ENCODE assay signal across 9 mouse cellular contexts in the genomic region with DNA sequence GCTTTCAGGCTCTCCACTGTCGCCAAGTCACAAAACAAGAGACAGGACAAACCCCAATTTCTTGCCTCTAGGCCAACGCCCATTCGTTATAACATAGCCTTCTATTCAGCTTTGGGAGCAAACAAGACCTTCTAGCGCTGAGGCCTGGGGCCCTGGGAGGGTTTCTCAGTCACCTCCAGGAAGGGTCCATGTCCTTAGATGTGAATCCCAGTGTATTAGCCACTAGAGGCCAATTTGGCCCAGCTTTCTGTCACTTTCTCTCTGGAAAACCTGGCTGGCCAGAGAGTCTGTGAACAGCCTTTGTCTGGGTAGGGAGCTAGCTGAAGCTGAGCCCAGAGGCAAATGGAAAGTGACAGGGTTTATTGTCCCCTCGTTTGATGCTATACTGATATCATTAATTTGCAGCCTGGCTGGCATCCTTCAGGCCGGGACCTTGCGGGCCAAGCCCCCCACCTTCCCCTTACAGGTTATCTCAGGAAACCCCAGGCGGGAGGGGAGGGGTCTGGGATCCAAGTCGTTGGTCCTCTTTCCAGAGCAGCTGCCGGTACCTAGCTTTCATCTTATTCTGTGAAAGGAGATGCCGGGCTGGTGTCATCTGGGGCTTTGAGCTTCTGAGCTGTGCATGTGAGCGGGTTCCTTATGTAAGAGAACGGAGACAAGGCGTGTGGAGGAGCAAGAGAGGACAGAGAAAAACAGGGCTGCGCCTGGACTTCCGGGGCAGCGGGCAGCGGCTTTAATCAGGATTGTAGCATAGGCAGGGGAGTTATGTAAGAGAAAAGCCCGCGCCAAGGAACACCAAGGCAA. TPM values are rescaled to one million over a fixed set of nuclear protein-coding genes. Genes with fewer than 3 reads are reported as not detected.
DNase-seq lines count a peak whose midpoint lies in the region; ATAC-seq lines count a peak whose summit lies in the region.
"Had no signal": no experiment of that assay in that cellular context is flagged by ENCODE, and none has a peak within 500 bp of the region (broad histone marks: within the 10 kb centered on the region; RNA-seq: fewer than 3 reads in every experiment).

No protein-coding gene starts in this region.

- no peaks in the 10 kb centered on the region for H3K36me3 ChIP-seq in neural tube, embryonic 11.5 days (ENCODE audit: control insufficient read depth, insufficient read depth, low read length)
- H3K36me3 ChIP-seq in embryonic facial prominence, embryonic 11.5 days (replicated peaks; ENCODE audit: control insufficient read depth, insufficient read depth, low read depth, low read length): no peaks in the 10 kb centered on the region
- no peaks in the 10 kb centered on the region for H3K36me3 ChIP-seq in hindbrain, embryonic 12.5 days
- H3K36me3 ChIP-seq in midbrain, embryonic 13.5 days: no peaks in the 10 kb centered on the region

- WGBS in neural tube, embryonic 11.5 days: 20% methylated on average over 20 of the region's 20 CpGs
- 9% methylated on average over 20 of the region's 20 CpGs for WGBS in embryonic facial prominence, embryonic 11.5 days
- WGBS in hindbrain, embryonic 12.5 days: 13% methylated on average over 20 of the region's 20 CpGs
- WGBS in midbrain, embryonic 13.5 days: 11% methylated on average over 20 of the region's 20 CpGs

- H3K4me1 ChIP-seq in neural tube, embryonic 11.5 days (ENCODE audit: control insufficient read depth, insufficient read depth, low read length): peaks cover 13% of the 10 kb centered on the region
- H3K4me1 ChIP-seq in embryonic facial prominence, embryonic 11.5 days (ENCODE audit: control insufficient read depth, insufficient read depth, low read length): peaks cover 3% of the 10 kb centered on the region; the same call in 1 of the 2 replicates
- H3K4me1 ChIP-seq in hindbrain, embryonic 12.5 days: peaks cover 42% of the 10 kb centered on the region
- H3K4me1 ChIP-seq in midbrain, embryonic 13.5 days (replicated peaks): peaks cover 60% of the 10 kb centered on the region

- peak; percentile 27; the same call in 1 of the 2 replicates for ATAC-seq in neural tube, embryonic 11.5 days (ENCODE audit: insufficient read depth, low FRiP score, low TSS enrichment)
- no peak for ATAC-seq in embryonic facial prominence, embryonic 11.5 days (replicated peaks; ENCODE audit: insufficient number of reproducible peaks, low FRiP score, low TSS enrichment, low read depth)
- ATAC-seq in hindbrain, embryonic 12.5 days (ENCODE audit: low FRiP score): peak; percentile 35
- ATAC-seq in midbrain, embryonic 13.5 days: peak; percentile 60
- ATAC-seq: Patski had no signal

- no peaks in the 10 kb centered on the region; the same call in 1 of the 2 replicates for H3K27me3 ChIP-seq in neural tube, embryonic 11.5 days (ENCODE audit: control insufficient read depth, insufficient read depth, low read length)
- H3K27me3 ChIP-seq in embryonic facial prominence, embryonic 11.5 days (ENCODE audit: control insufficient read depth, insufficient read depth, low read length): peaks cover 5% of the 10 kb centered on the region; the same call in 1 of the 2 replicates
- peaks cover 11% of the 10 kb centered on the region for H3K27me3 ChIP-seq in hindbrain, embryonic 12.5 days
- peaks cover 6% of the 10 kb centered on the region; the same call in 1 of the 2 replicates for H3K27me3 ChIP-seq in midbrain, embryonic 13.5 days
- H3K27me3 ChIP-seq: Patski had no signal

- H3K9ac ChIP-seq in neural tube, embryonic 11.5 days (ENCODE audit: low read length): peak overlapping the region; percentile 30
- H3K9ac ChIP-seq in embryonic facial prominence, embryonic 11.5 days (replicated peaks; ENCODE audit: low read length): peak overlapping the region; percentile 47
- peak overlapping the region; percentile 35 for H3K9ac ChIP-seq in hindbrain, embryonic 12.5 days
- H3K9ac ChIP-seq in midbrain, embryonic 13.5 days (replicated peaks): peak overlapping the region; percentile 46

- DNase-seq in neural tube, embryonic 11.5 days (ENCODE audit: low spot score): peak; percentile 60
- no peak for DNase-seq in neural tube, embryonic 10.5 days (ENCODE audit: extremely low spot score, low spot score)
- DNase-seq in embryonic facial prominence, embryonic 11.5 days (ENCODE audit: low spot score): peak; percentile 41
- peak; percentile 55 to 63 for DNase-seq in layer of hippocampus, postnatal 10 days (ENCODE audit: low spot score in 2 of 2)
- DNase-seq in gastrocnemius, adult 18-20 months (ENCODE audit: low spot score): no peak
- DNase-seq in adrenal gland, postnatal 14 days: no peak

- no peak overlapping the region for H3K4me3 ChIP-seq in neural tube, embryonic 11.5 days (ENCODE audit: low read depth, low read length)
- H3K4me3 ChIP-seq in embryonic facial prominence, embryonic 11.5 days (ENCODE audit: low read depth, low read length): no peak overlapping the region
- H3K4me3 ChIP-seq in hindbrain, embryonic 12.5 days: no peak overlapping the region
- no peak overlapping the region for H3K4me3 ChIP-seq in midbrain, embryonic 13.5 days (replicated peaks)

- H3K9me3 ChIP-seq in neural tube, embryonic 11.5 days (ENCODE audit: control insufficient read depth, low read length): no peaks in the 10 kb centered on the region
- no peaks in the 10 kb centered on the region for H3K9me3 ChIP-seq in embryonic facial prominence, embryonic 11.5 days (replicated peaks; ENCODE audit: control insufficient read depth, low read length)
- no peaks in the 10 kb centered on the region for H3K9me3 ChIP-seq in hindbrain, embryonic 12.5 days (replicated peaks)
- H3K9me3 ChIP-seq in midbrain, embryonic 13.5 days: no peaks in the 10 kb centered on the region

- H3K27ac ChIP-seq in neural tube, embryonic 11.5 days (ENCODE audit: low read depth, low read length): peak overlapping the region; percentile 87
- H3K27ac ChIP-seq in embryonic facial prominence, embryonic 11.5 days (replicated peaks; ENCODE audit: low read depth, low read length): no peak overlapping the region; the same call in 1 of the 2 replicates
- H3K27ac ChIP-seq in hindbrain, embryonic 12.5 days: peak overlapping the region; percentile 95
- peak overlapping the region; percentile 98 for H3K27ac ChIP-seq in midbrain, embryonic 13.5 days

- H3K4me2 ChIP-seq in neural tube, embryonic 11.5 days (ENCODE audit: low read depth): no peak overlapping the region
- H3K4me2 ChIP-seq in embryonic facial prominence, embryonic 11.5 days (ENCODE audit: low read depth, low read length): peak overlapping the region; percentile 23; the same call in 1 of the 2 replicates
- H3K4me2 ChIP-seq in hindbrain, embryonic 12.5 days (replicated peaks): peak overlapping the region; percentile 33
- peak overlapping the region; percentile 29 for H3K4me2 ChIP-seq in midbrain, embryonic 13.5 days (replicated peaks)

RNA-seq across cellular contexts. Expression of gene Stmn1, which starts 17.5 kb away (rescaled TPM):
- polyA plus RNA-seq in neural tube, embryonic 11.5 days (2014; fragmentation: Nextera tagmentation; extraction: Ambion mirVana): 3,693 and 3,815 TPM in 2 replicates
- polyA plus RNA-seq in embryonic facial prominence, embryonic 11.5 days (2014; fragmentation: Nextera tagmentation; extraction: Ambion mirVana): 3,252 and 3,396 TPM in 2 replicates
- polyA plus RNA-seq in hindbrain, embryonic 12.5 days (2016; fragmentation: Nextera tagmentation; extraction: Ambion mirVana): 4,582 and 4,772 TPM in 2 replicates
- 1,000 to 10,000 TPM; 1,050 to 1,137 TPM for total RNA-seq in layer of hippocampus, postnatal 10 days (2021)
- 7,568 and 8,132 TPM in 2 replicates for polyA plus RNA-seq in midbrain, embryonic 13.5 days (2015; fragmentation: Nextera tagmentation; extraction: Ambion mirVana)
- total RNA-seq in gastrocnemius, adult 18-20 months (2021): 1 to 10 TPM; 2.5 to 3.5 TPM
- total RNA-seq in adrenal gland, postnatal 14 days (2021): 118 and 119 TPM in 2 replicates

RNA-seq across cellular contexts. Expression of gene Paqr7, which starts 45.9 kb away (rescaled TPM):
- polyA plus RNA-seq in neural tube, embryonic 11.5 days (2014; fragmentation: Nextera tagmentation; extraction: Ambion mirVana): 2.0 and 2.2 TPM in 2 replicates
- polyA plus RNA-seq in embryonic facial prominence, embryonic 11.5 days (2014; fragmentation: Nextera tagmentation; extraction: Ambion mirVana): 0.87 and 0.93 TPM in 2 replicates
- 9.7 and 9.8 TPM in 2 replicates for polyA plus RNA-seq in hindbrain, embryonic 12.5 days (2016; fragmentation: Nextera tagmentation; extraction: Ambion mirVana)
- total RNA-seq in layer of hippocampus, postnatal 10 days (2021): 10 to 100 TPM; 50.0 to 51.9 TPM
- polyA plus RNA-seq in midbrain, embryonic 13.5 days (2015; fragmentation: Nextera tagmentation; extraction: Ambion mirVana): 10.8 and 12.8 TPM in 2 replicates
- 1 to 10 TPM; 2.9 to 4.4 TPM for total RNA-seq in gastrocnemius, adult 18-20 months (2021)
- total RNA-seq in adrenal gland, postnatal 14 days (2021): 25.9 and 32.2 TPM in 2 replicates

RNA-seq across cellular contexts. Expression of gene Pafah2, which starts 54.5 kb away (rescaled TPM):
- polyA plus RNA-seq in neural tube, embryonic 11.5 days (2014; fragmentation: Nextera tagmentation; extraction: Ambion mirVana): 6.9 and 11.4 TPM in 2 replicates
- 9.4 and 9.9 TPM in 2 replicates for polyA plus RNA-seq in embryonic facial prominence, embryonic 11.5 days (2014; fragmentation: Nextera tagmentation; extraction: Ambion mirVana)
- 9.2 and 10.7 TPM in 2 replicates for polyA plus RNA-seq in hindbrain, embryonic 12.5 days (2016; fragmentation: Nextera tagmentation; extraction: Ambion mirVana)
- total RNA-seq in layer of hippocampus, postnatal 10 days (2021): 10 to 100 TPM; 11.5 to 13.1 TPM
- 6.4 and 6.6 TPM in 2 replicates for polyA plus RNA-seq in midbrain, embryonic 13.5 days (2015; fragmentation: Nextera tagmentation; extraction: Ambion mirVana)
- total RNA-seq in gastrocnemius, adult 18-20 months (2021): 1 to 10 TPM; 2.5 to 2.6 TPM
- total RNA-seq in adrenal gland, postnatal 14 days (2021): 15.9 and 21.2 TPM in 2 replicates

Comparison
In these comparisons a context has a peak if more than half of its experiments do, and no peak if none do; other contexts are left out.
1. DNase-seq: peak in neural tube, embryonic 11.5 days (single experiment), embryonic facial prominence, embryonic 11.5 days (single experiment) and layer of hippocampus, postnatal 10 days (2 of 2); none in neural tube, embryonic 10.5 days (single experiment), gastrocnemius, adult 18-20 months (single experiment) and adrenal gland, postnatal 14 days (single experiment).
2. Peak in every context shown above with its lines, with median percentiles within 50 percentile points of each other: H3K9ac ChIP-seq.